Mouse (Mus musculus): ENCODE measurements at regions not wholly inside any gene's neighbourhood (a gene's known extent, or its start where the extent isn't known, plus 50 kb on each side); places are given as distances from the start of the nearest gene placed in this dataset.
A peak's percentile ranks its signal among the peaks of the same experiment; 100 is the strongest.
"Not testable (repeated sequence)": the region's sequence is repeated elsewhere in the genome, so short reads cannot be mapped to it uniquely, and the experiment has no call there.

GRCm38 (mm10) chr8:97234551-97235107 is 1346.3 kb upstream of the Got2 start:
- no peak for DNase-seq

- peak; percentile 75 for DNase-seq
Measured at GRCm38 (mm10) chr8:97232619-97233376, 1344.5 kb upstream of the Got2 start.

- no peak for DNase-seq
Measured at GRCm38 (mm10) chr8:97231652-97232051, 1343.3 kb upstream of the Got2 start.

- DNase-seq, result peak; percentile 59
Measured at GRCm38 (mm10) chr8:97191806-97192205, 1303.5 kb upstream of the Got2 start.

- not testable (repeated sequence) for DNase-seq
Measured at GRCm38 (mm10) chr8:97183831-97184230, 1295.5 kb upstream of the Got2 start.

- DNase-seq, result not testable (repeated sequence)
Measured at GRCm38 (mm10) chr8:97182456-97182855, 1294.1 kb upstream of the Got2 start.

Data from retina, postnatal 1 day (tissue).